Mouse (Mus musculus) neural tube, embryonic 11.5 days (tissue): Measurements from ENCODE around the gene Insyn1. TPM values are rescaled to one million over a fixed set of nuclear protein-coding genes. Genes with fewer than 3 reads are reported as not detected.
A peak's percentile ranks its signal among the peaks of the same experiment; 100 is the strongest.

Experiments used
- ATAC-seq: fragments of 200-750 bp; cut with Nextera tagmentation; 2 replicates; pipeline ENCODE4 v1.8.0; 2017; ENCODE audit warnings: moderate number of reproducible peaks, mild to moderate bottlenecking, moderate TSS enrichment, moderate library complexity; ENCODE audit not compliant: insufficient read depth, low FRiP score, low TSS enrichment
- DNase-seq: peaks from one replicate; pipeline ENCODE4 v3.0.0-alpha.2; 2015; ENCODE audit warnings: low spot score
- H3K27ac ChIP-seq: fragments of 300-500 bp; sonication (generic); 2 replicates; pipeline ENCODE4 v1.5.1; 2014; ENCODE audit warnings: low read depth, mild to moderate bottlenecking, low read length
- H3K27me3 ChIP-seq: fragments of 300-500 bp; sonication (generic); 2 replicates; pipeline ENCODE4 v1.6.1; 2014; ENCODE audit warnings: mild to moderate bottlenecking, low read length, mixed read lengths; ENCODE audit not compliant: control insufficient read depth, insufficient read depth
- H3K36me3 ChIP-seq: fragments of 300-500 bp; sonication (generic); 2 replicates; pipeline ENCODE4 v1.6.1; 2014; ENCODE audit warnings: mild to moderate bottlenecking, low read length, moderate library complexity, mixed read lengths; ENCODE audit not compliant: control insufficient read depth, insufficient read depth
- H3K4me1 ChIP-seq: fragments of 300-500 bp; sonication (generic); 2 replicates; pipeline ENCODE4 v1.6.1; 2014; ENCODE audit warnings: low read length, mixed read lengths; ENCODE audit not compliant: control insufficient read depth, insufficient read depth
- H3K4me2 ChIP-seq: fragments of 300-500 bp; sonication (generic); 2 replicates; pipeline ENCODE4 v1.6.1; 2014; ENCODE audit warnings: low read depth, mild to moderate bottlenecking, moderate library complexity
- H3K4me3 ChIP-seq: fragments of 300-500 bp; sonication (generic); 2 replicates; pipeline ENCODE4 v1.5.1; 2014; ENCODE audit warnings: low read depth, low read length
- H3K9ac ChIP-seq: fragments of 300-500 bp; sonication (generic); 2 replicates; pipeline ENCODE4 v1.6.1; 2014; ENCODE audit warnings: mild to moderate bottlenecking, low read length
- H3K9me3 ChIP-seq: fragments of 300-500 bp; sonication (generic); 2 replicates; pipeline ENCODE4 v1.6.1; 2016; ENCODE audit warnings: low read length; ENCODE audit not compliant: control insufficient read depth
- WGBS: fragments of 180-500 bp; shearing (Covaris S2); extraction: QIAGEN DNeasy Blood & Tissue Kit; methylation state at CpG from one replicate; pipeline ENCODE4 v1.1.7; 2014; 5-methylcytosine and 5-hydroxymethylcytosine counted together
- polyA plus RNA-seq: library from polyadenylated mRNA; unstranded; fragments of >200 nt; fragmentation: Nextera tagmentation; extraction: Ambion mirVana; gene quantifications from 2 replicates; pipeline ENCODE4 v1.2.1, GENCODE M21; 2014

Insyn1 gene
- polyA plus RNA-seq, result 2.6 and 3.5 TPM in 2 replicates

DNA sequence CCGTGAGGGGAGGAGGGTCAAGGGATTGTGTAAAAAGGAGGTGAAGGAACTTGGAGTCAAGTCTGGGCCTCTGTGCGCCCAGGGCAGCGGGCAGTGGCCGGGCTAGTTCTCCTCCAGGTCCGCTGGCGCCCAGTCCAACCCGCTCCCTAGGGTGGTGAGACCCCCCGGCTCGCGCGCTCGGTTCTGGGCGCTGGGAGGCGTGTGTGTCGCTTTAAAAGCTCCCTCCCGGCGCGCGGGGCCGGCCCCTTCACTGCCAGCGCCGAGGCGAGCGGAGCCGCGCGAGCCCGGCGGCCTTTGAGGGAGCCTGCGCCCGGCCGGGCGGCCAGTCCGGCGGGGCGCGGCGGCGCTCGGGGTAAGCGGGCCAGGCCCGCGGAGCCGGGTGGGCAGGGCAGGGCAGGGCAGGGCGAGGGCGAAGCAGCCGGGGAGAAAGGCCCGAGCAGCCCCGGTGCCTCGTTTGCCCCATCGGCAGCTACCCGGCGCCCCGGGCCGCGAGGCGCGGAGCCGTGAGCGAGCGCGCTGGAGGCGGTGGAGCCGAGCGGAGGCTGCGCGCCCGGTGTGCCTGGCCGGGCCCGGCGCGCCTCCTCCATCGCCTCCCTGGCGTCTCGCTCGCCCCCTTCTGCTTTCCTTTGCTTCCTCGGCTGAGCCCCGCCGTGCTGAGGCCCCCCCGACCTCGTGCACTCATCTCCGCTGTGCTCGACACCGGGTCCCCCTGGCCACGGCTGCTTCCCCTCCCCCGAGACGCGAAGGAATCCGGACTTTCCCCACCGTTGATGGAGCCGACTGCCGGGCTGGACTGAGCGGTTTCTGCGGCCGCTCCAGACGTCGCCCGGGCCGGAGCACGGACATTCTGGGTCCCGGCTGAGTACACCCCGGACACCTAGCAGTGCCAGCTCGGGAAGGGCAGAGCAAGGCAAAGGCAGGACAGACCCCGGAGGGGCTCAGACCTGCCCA, at the start of gene Insyn1:
Insyn1 (plus strand) TSS at position 753 of the 951 bp plus-strand sequence.
- WGBS, result under 1% methylated on average over 95 of the region's 104 CpGs
- Histone ChIP-seq H3K9me3 (no peaks in the 10 kb centered on the region), H3K27me3 (peaks cover 24% of the 10 kb centered on the region)

DNA sequence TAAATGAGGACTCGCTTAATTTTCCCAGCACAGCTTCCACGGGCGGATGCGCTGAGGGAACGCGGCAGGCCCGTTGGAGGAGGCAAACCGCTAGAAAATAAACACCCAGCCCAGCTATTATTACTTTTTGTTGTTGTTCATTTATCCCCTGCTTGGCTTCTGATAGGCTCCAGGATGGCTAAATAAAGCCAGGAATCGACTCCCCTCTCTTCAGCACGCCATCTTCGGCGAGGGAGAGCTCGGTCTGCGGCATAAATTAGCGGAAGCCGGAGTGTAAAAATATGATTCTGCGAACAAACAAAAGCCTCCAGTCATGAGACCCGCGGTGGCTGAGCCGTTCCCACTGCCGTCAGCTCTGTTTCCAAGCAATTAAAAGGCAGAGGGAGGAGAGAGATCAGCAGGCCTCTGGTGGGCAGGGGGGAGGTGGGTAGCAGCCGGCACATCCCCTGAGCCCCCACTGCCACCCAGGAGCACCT, 49.4 kb upstream of the Insyn1 start:
- no peaks in the 10 kb centered on the region for H3K36me3 ChIP-seq
- DNase-seq (no peak), ATAC-seq (no peak)
- no peak overlapping the region for H3K4me2 ChIP-seq
- no peaks in the 10 kb centered on the region for H3K9me3 ChIP-seq
- peaks cover 2% of the 10 kb centered on the region for H3K4me1 ChIP-seq
- WGBS, result 65% methylated on average over 22 of the region's 22 CpGs
- H3K27me3 ChIP-seq, result no peaks in the 10 kb centered on the region
- no peak overlapping the region for H3K9ac ChIP-seq
- no peak overlapping the region for H3K4me3 ChIP-seq
- H3K27ac ChIP-seq, result no peak overlapping the region

More for the DNA sequence above, at the start of gene Insyn1:
- H3K27ac ChIP-seq, result 0 out of 2 replicates have a peak within 1 kb of the TSS, but pooled peaks have one; percentile 39
- DNase-seq (peak; percentile 81), ATAC-seq (peak; percentile 60)
- peaks cover 11% of the 10 kb centered on the region for H3K4me1 ChIP-seq
- peak within 1 kb of the TSS; percentile 80 for H3K9ac ChIP-seq
- peak within 1 kb of the TSS; percentile 58 for H3K4me3 ChIP-seq
- H3K36me3 ChIP-seq, result no peaks in the 10 kb centered on the region
- peak within 1 kb of the TSS; percentile 99 for H3K4me2 ChIP-seq

DNA sequence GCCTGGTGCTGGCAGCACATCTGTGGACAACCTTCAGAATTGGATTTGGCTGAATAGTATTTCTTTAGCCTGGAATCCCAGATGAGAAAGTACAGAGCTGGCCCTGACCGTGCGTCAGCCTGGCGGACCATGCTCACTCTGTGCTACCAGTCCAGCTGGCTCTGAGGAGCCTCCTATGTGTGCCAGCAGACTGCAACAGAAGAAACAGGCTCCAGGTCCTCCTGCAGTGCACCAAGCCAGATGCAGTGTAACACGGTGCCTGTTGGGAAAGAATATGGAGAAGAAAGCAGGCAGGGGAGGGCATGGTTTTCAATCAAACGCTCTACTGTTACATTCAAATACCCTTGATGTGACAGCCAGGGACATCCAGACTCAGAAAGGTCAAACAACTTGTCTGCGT, 48.3 kb upstream of the Insyn1 start:
- DNase-seq, result no peak
- H3K9me3 ChIP-seq, result no peaks in the 10 kb centered on the region
- no peak for ATAC-seq
- H3K36me3 ChIP-seq, result no peaks in the 10 kb centered on the region
- H3K9ac ChIP-seq, result no peak overlapping the region
- WGBS, result 82% methylated on average over 6 of the region's 6 CpGs
- H3K4me3 ChIP-seq, result no peak overlapping the region
- no peaks in the 10 kb centered on the region for H3K27me3 ChIP-seq
- H3K27ac ChIP-seq, result no peak overlapping the region
- peaks cover 2% of the 10 kb centered on the region for H3K4me1 ChIP-seq
- no peak overlapping the region for H3K4me2 ChIP-seq

DNA sequence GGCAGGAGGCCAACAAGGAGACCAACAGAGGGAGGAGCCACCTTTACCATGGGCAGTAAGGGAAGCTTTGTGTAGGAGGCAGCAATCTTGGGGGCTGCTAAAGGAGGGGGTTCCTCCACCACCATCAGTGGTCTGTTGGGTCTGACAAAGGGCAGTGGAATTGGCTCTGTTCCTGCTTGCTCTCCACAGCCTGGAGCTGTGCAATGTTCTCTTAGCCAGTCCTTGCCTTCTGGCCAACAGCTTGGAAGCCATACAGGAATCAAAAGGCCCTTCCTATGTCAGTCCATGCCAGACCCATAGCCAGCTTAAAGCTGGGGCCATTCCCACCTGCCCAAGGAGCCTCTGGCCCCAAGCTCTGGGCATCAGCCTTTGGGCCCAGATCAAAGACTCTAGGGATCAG, 47.8 kb upstream of the Insyn1 start:
- no peak overlapping the region for H3K4me3 ChIP-seq
- H3K4me1 ChIP-seq, result peaks cover 2% of the 10 kb centered on the region
- H3K27ac ChIP-seq, result no peak overlapping the region
- no peaks in the 10 kb centered on the region for H3K36me3 ChIP-seq
- H3K9ac ChIP-seq, result no peak overlapping the region
- no peaks in the 10 kb centered on the region for H3K27me3 ChIP-seq
- DNase-seq (no peak), ATAC-seq (no peak)
- no peaks in the 10 kb centered on the region for H3K9me3 ChIP-seq
- no peak overlapping the region for H3K4me2 ChIP-seq

DNA sequence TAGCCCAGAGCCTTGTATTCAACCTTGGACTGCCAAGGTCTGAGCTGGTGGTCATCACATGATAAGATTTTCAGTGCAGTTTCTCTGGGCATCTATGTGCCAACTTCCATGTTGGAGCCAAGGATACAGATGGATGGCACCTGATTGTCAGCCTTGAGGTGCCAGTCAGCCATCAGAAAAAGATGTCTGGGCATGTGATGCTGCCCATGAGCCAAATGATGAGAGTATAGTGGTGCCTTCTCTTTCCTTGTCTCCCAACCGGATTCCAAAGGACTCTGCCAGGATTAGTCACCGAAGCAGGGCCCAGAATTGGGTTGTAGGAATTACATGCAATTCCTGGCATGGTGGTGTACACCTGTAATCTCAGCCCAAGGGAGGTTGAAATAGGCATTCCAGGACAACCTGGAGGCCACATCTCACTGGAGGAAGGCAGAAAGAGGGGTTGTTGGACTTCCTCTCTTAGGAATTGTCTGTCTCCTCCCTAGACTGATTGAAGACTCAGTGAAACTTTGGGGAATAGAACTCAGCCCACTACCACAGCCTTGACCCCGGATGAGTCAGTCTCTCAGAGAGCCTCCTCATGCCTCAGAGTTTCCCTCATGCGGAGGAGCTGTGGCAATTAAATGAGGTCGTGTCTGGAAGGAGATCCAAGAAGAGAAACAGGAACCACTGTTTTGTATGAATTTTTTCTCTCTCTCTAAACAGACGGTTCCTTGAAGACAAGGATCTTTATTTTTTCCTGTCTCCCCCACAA, 46.9 kb upstream of the Insyn1 start:
- Histone ChIP-seq H3K36me3 (no peaks in the 10 kb centered on the region), H3K9me3 (no peaks in the 10 kb centered on the region), H3K4me2 (no peak overlapping the region), H3K27ac (no peak overlapping the region), H3K27me3 (no peaks in the 10 kb centered on the region), H3K4me1 (peaks cover 2% of the 10 kb centered on the region), H3K9ac (no peak overlapping the region), H3K4me3 (no peak overlapping the region)
- DNase-seq, result no peak
- ATAC-seq, result no peak
- 77% methylated on average over 6 of the region's 6 CpGs for WGBS

DNA sequence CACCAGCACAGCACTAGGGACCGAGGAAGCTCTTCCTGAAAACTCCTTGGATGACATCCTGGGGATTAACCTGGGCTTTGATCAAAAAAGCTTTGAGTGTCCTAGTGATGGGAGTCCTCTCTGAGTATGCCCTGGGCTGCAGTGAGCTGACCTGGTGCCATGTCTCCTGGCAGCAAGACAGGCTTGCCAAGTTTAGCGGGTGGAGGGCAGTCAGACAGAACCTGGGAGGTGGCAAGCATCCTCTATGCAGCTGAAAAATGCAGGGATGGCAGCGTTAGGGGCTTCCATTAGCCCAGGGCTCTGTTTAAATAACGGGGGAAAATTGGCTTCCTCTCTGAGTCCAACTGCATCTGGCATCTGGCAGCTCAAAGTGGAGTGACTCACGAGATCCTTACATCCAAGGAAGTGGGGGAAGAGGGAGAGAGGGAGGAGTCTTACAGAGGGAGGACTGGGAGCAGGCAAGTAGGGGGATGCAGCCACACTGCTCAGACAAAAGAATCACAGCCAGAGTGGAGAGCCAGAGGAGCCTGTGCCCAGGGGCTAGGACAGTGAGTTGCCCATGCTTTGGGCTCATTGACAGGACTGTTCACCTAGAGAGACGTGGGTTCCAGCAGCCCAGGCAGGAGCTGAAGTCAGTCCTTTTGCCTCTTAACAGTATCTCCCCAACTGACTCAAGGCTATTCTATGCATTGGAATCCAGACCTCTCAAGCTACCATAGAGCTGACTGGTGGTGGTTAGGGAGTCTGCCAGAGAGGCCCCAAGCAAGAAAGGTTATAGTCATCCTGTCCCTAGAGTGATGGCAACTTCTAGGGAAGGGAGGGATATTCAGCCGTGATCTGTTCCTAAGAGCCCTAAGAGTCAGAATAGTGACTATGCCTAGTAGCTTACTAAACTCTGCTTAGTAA, 46.0 kb upstream of the Insyn1 start:
- Histone ChIP-seq H3K9me3 (no peaks in the 10 kb centered on the region), H3K4me3 (no peak overlapping the region), H3K4me1 (peaks cover 2% of the 10 kb centered on the region), H3K36me3 (no peaks in the 10 kb centered on the region), H3K4me2 (no peak overlapping the region), H3K9ac (no peak overlapping the region), H3K27me3 (no peaks in the 10 kb centered on the region), H3K27ac (no peak overlapping the region)
- no peak for ATAC-seq
- no peak for DNase-seq
- 63% methylated on average over 7 of the region's 7 CpGs for WGBS

DNA sequence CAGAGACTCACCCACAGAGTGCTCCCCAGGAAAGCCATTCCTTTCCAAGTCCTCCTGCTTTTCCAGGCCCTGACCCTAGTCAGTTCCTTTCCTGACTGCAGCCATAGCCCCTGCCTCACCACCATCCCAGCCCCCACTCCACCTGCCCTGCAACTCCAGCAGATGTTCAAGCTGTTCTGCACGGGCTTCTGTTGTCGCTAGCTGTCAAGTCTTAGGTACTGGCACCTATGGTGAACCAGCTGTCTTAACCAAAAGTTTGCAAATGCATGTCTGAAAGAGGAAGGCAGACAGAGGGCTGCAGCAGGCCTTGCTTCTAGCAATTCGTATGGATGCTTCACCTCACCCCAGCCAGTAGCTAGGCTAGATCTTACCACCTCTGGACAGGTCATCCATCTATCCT, 45.3 kb upstream of the Insyn1 start:
- DNase-seq, result no peak
- no peaks in the 10 kb centered on the region for H3K9me3 ChIP-seq
- peaks cover 2% of the 10 kb centered on the region; the same call in 1 of the 2 replicates for H3K4me1 ChIP-seq
- H3K4me2 ChIP-seq, result no peak overlapping the region
- H3K27ac ChIP-seq, result no peak overlapping the region
- H3K9ac ChIP-seq, result no peak overlapping the region
- no peak overlapping the region for H3K4me3 ChIP-seq
- H3K36me3 ChIP-seq, result no peaks in the 10 kb centered on the region
- H3K27me3 ChIP-seq, result no peaks in the 10 kb centered on the region
- 63% methylated on average over 3 of the region's 3 CpGs for WGBS
- no peak for ATAC-seq

DNA sequence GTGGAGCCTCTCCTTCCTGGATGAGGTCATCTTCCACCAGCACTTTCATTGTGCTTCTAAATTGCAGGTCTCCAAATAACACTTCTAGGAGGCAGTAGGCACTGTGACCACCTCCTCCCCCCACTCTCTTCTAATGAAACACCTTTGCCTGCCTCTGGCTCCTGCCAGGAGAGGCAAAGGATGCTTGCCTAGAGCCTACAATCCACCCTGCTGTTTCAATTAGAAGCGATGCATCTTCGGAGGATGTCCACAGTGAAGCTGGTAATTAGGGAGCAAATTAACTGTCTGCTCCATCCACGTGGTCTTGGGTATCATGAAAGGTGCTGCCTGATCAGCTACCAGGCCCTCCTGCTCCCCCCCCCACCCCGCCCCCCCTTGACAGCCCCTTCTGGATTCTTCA, 41.6 kb upstream of the Insyn1 start:
- DNase-seq (no peak), ATAC-seq (no peak)
- Histone ChIP-seq H3K4me3 (no peak overlapping the region), H3K4me1 (no peaks in the 10 kb centered on the region), H3K27ac (no peak overlapping the region), H3K9me3 (no peaks in the 10 kb centered on the region), H3K27me3 (no peaks in the 10 kb centered on the region), H3K4me2 (no peak overlapping the region), H3K36me3 (no peaks in the 10 kb centered on the region), H3K9ac (no peak overlapping the region)
- WGBS, result 38% methylated on average over 4 of the region's 4 CpGs
